Mouse (Mus musculus): Measurements from ENCODE around the gene Nrip3. TPM values are rescaled to one million over a fixed set of nuclear protein-coding genes. Genes with fewer than 3 reads are reported as not detected.
A peak's percentile ranks its signal among the peaks of the same experiment; 100 is the strongest.

Gene Nrip3
- polyA plus RNA-seq (2015; fragmentation: Nextera tagmentation; extraction: Ambion mirVana), result 0.15 and 0.30 TPM in 2 replicates

DNA sequence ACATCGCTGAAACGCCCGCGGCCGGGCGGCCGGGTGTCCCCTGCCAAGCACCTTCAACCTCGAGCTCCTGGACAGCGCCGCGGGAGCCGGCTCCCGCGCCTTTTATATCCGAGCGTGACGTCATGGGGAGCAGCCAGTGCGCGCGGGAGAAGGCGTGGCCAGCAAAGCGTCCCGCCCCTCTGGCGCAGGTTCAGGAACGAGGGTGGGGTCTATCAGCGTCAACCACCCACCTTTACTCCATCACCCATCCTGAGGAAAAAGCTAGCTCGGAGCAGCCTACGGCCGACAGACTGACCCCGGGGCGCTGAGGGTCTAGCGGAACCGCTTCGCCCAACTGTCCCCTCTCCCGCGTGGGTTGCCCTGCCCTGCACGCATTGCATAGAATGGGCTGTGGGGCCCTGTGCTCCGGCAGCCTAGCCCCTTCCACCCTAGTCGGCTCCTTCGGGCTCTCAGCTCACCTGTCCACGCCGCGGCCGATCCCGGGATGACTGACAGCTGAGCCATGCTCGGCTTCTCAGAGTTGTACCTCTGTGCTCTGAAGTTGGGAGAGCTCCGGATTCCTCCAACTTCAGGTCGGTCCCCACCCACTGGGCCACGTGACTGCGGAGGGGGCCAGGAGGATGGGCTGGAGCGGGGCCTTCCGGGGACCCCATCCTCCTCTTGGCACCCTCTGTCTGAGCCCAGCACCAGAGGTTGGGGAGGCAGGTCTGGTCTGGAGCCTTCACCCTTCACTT lies at the start of gene Nrip3:
Nrip3 (minus strand) TSS at position 556 of the 734 bp plus-strand sequence.
- peak; percentile 56 for DNase-seq (ENCODE audit: low spot score)

DNA sequence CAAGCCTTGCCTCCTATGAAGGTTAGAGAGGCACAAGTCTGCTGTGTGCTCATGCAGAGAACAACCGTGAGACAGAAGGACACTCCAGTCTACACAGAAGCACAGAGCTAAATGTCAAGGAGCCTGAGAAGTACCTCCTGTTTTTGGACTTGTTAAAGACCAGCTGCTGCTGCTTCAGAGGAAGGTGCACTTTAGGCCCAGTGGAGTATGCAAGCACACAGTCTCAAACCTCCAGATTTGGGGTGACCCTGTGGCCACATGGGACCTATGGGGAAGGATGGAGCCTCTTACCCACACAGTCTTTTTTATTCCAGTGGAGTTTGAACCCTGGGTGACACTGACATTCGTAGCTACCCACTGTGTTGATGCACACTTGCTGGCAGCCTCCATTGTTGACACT lies 49.6 kb upstream of the Nrip3 start:
- DNase-seq (ENCODE audit: low spot score), result no peak

DNA sequence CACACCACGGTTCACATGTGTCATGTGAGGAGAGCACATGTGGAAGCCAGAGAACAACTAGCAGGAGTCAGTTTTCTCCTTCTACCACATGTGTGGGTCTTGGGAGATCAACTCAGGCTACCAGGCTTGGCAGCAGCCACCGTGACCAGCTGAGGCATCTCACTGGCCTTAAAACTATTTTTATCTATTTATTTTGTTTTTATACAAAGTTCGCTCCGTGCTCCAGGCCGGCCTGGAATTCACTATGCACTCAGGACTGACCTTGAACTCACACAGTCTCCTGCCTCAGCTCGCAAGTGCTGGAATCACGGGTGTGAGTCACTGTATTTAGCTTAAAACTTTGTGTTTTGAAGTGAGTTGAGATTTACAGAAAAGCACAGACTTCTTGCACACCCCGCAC lies 45.1 kb upstream of the Nrip3 start:
- DNase-seq (ENCODE audit: low spot score), result no peak

DNA sequence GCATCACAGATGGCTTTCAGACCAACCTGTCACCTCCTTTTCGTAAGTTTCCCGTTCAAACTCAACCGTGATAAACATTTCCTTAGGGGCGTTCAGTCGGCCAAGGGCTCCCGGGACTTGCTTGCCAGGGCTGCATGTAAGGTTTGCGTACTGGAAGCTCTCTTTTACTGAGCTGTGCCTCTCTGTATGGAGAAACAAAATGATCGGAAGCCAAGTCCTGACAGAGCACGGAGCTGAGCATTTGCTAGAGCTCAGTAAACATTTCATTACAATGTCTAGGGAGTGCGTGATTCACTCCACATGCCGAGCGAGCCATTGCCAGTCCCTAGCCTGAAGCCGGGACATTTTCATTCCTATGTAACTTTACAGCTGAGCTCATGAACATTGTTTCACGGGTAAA lies 43.5 kb upstream of the Nrip3 start:
- no peak for DNase-seq (ENCODE audit: low spot score)

DNA sequence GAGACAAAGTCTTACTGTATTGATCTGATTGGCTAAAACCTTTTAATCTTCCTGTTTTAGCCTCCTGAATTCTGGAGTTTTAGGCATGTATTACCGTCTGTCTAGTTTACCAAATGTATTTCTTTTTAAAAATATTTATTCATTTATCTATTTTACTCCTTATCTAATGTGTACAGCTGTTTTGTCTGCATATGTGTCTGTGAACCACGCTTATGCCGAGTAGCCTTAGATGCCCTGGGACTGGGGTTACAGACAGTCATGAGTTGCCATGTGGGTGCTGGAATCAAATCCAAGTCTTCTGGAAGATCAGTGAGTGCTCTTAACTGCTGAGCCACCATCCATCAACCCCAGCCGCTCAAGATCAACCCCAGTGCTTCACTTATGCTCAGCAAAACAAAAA lies 36.8 kb upstream of the Nrip3 start:
- DNase-seq (ENCODE audit: low spot score), result no peak

DNA sequence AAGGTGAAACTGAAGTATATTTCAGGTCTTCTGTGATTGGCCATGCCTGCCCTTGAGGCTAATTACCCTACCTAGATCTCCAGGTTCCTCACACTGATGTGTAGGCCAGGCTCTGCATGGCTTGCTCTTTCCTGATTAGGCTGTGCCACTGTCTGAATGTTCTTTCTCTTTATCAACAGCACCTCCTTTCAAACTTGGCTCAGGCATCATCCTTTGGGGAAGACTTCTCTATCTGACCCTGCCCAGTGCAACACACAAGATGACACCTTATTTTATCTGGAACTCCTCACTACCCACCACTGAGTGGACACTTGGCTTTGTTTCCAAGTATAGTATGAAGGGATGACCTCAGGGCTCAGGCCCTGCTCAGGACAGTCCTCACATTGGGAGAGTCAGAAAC lies 36.1 kb upstream of the Nrip3 start:
- no peak for DNase-seq (ENCODE audit: low spot score)

DNA sequence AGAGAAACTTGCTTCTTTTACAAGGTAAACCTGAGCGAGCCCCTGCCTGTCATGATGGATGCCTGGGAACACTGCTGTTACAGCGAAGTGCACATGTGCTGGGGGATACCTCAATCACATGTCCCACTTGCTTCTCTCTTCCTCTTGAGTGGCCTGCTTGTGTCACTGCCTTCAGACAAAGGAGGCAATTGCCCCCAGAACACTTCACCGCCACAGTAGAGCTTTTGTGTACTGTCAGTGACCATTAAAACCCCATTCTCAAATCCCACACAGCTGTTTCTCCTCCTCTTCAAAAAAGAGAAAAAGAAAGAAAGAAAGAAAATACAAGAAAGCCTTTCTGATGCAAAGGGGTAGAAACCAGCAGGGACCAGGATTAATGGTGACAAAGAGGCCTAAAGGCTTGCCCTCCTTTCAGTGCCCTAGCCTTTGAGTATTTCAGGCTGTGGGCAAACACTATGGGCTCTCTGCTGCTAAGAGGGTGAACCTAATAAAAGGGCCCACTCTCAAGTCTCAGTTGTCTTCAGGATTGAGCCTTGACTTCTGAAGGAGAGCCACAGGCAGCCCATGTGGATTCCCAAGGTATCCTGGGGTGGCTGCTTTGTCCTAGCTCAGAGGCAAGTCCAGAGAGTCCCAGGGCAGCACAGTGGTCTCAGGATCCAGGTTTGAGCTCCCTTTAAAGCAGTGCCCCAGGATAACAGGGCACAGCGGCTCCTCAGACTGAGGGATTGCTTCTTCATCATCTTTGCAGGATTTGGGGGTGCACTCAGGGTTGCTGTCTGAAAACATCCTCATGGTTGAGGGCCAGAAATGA lies 31.7 kb upstream of the Nrip3 start:
- no peak for DNase-seq (ENCODE audit: low spot score)

DNA sequence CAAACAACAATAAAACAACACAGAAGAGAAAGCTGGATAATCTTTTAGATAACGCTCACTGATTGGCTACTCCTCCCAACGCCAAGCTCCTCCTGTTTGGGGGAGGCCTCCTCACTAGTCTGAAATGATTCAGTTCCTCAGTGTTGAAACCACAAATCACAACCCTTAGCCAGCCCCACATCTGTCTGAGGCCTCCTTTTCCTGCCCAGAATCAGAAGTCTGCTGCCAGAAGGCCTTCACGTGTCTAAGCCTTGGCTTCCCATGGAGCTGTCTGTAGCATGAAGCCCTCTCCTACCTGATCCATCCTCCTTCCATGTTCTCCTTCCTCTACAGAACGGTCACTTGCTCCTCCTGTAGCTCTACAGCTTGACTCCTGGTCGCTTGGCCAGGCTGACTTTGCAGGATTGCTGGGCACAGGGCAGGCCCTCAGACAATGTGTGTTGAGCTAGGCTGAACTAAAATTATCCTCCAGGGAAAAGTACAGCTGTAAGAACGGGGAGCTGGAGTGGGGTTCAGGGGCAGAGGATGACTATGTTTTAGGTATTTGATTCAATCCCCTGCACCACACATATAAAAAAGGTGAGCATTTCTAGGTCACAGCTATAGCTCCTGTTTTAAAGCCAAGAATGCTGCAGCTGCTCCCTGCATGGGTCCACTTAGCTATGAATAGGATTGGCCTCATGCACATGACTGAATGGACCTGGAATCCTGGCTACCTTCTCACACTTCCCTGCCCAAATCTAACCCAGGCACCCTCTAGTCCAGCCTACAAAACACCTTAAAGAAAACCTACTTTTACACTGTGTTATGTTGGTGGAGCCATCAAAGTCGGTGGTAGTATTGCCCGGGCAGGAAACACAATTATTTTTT lies 26.0 kb upstream of the Nrip3 start:
- no peak for DNase-seq (ENCODE audit: low spot score)

DNA sequence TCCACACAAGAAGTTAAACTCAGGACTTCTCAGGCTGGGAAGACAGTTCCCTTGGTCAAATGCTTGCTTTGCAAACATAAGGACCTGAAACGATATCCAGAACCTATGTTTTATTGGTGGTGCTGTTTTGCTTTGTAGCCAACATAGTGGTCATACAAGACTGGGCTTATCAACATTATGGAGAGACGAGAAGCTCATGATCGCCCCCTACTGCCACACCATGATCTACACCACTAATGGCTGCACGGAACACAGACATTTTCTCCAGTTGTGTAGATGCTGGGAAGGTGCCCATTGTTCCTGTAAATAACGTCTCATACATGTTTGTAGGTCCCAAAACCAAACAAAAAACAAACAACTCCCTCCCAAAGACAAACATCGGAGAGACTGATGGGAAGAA lies 23.0 kb upstream of the Nrip3 start:
- no peak for DNase-seq (ENCODE audit: low spot score)

DNA sequence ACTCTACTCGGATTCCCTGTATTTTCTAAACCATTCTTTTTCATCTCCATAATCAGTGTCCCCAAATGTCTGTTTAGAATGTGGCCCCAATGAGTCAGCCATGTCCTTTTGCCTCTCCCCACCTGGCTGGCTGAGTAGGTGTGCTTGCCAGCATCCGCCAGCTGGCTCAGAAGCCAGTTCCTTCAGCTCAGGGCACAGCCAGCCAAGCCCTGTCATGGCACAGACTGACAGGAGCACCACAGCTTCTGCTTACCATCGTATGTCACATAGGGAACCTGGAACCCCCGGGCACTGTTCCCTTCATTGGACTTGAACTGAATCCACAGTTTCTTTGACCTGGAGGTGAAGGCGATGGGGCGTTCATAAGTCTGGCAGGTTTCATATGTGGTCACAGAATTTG lies 22.5 kb upstream of the Nrip3 start:
- DNase-seq (ENCODE audit: low spot score), result no peak

DNA sequence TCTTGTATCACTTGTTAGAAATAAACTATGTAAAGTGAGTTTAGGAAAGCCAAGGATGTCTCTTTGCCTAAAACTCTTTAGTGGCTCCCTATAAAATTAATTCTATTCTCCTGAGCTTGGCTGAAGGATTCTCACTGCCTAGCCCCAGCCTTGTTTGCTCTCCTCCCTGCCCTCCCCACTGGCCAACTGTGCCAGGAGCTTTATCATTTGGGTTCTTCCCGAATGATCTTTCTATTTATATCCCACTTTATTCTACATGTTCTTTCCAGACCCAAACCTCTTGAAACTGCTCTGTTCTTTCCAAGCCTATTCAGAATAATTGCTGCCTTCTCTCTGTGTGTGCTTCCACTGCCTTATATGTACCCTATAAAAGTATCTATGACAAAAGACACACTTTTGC lies 21.7 kb upstream of the Nrip3 start:
- DNase-seq (ENCODE audit: low spot score), result no peak

DNA sequence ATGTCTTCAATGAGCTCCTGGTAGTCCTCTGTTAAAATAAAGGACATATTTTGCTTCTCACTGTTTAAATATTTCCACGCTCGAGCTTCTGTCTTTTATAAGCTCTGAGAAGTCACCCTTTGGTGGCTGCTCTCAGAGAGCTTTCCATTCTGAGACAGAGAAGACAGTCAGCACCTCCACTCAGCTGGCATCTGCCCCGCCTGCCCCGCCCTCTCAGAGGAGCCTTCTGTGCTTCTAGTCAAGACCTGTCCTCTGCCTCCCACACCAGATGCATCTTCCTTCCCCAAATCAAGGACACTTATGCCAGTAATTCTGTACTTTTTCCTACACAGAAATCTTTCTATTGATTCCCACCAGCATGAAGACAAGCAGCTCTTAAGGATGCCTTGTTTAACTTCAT lies 18.8 kb upstream of the Nrip3 start:
- no peak for DNase-seq (ENCODE audit: low spot score)

DNA sequence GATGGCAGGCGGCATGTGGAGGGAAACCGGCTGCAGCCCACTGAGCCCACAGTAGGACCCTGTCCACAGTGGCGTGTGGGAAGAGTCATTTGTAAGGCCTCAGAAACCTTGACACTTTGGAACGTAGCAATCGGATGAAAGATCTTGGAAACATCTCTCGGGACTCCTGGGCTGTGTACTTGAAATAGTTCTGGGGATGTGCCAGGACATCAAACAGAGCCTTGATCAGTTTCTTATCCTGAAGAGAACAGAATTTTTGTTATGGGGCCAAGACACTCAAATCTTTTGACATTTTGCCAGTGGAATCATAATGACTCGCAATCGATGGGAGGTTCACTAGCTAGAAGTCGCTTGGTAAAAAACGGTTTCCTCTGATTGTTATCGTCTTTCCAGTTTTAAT lies 17.3 kb upstream of the Nrip3 start:
- DNase-seq (ENCODE audit: low spot score), result no peak

DNA sequence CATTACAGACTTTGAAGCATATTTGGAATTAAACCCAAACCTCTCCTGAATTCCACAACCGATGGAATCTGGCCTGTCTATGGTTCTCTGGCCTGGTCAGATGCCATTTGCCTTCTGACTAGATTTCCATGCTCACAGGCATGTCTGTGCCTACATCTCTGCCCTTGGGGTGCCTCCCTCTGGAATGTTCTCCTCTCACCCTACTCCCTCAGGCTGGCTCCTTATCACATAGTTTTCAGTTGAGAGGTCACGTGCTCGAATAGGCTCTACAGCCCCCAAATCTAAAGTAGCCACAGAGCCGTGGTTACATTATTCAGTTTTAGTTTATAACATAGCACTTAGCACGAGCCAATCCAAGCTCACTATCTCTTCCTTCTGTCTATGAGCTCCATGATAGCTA lies 13.7 kb upstream of the Nrip3 start:
- DNase-seq (ENCODE audit: low spot score), result no peak

DNA sequence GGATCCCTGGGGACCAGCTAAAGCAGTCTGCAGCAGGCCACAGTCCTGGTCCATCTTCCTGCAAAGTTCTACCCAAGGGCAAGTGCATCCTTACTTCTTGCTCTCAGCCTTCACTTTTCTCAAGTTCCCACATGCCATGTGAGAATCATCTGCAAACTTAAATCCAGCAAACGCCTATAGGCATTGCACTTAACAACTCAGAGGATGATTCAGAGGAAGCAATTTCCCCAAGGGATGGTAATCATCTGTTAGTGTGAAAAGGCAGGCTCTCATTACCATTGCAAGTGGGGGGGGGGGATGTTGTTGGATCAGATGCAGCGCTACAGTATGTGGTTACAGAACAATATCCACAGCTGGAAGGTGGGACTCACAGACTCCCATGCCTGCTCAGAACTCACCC lies 12.7 kb upstream of the Nrip3 start:
- DNase-seq (ENCODE audit: low spot score), result no peak

DNA sequence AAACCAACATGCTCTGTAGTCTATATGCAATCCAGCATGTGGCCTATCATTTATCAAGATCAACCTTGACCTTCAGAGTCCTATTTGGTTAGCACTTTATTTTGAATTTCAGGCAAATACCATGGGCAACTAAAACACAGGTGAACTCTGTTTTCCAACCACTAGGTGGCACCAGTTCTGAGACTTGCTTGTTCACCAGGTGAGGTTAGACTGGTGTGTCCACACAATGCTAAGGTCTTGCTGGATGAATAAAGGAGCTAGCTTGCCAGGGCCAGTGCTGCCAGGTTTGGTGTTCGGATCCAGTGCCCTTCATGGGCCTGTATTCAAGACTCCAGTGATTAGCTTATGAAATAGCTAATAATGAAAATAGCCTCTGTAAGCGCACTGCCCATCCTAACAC lies 10.9 kb upstream of the Nrip3 start:
- peak; percentile 51 for DNase-seq (ENCODE audit: low spot score)

DNA sequence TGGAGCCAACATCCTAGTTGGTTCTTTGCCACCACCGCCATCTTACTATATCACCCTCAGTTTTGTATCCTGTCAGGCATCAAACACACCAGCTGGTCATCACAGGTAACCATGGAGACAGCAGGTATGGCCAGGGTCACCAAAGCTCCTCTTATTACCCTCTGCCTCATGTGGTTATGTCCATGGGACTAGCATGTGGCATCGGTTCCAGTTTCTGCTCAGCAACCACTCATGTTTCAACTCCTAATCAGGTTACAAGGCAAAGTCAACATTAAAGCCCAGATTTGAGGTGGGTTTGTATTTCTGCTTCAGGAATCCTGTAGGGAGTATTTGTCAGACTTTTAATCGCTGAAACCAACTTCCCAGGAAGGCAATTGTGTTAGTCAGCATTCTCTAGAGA lies 9.0 kb upstream of the Nrip3 start:
- DNase-seq (ENCODE audit: low spot score), result no peak

DNA sequence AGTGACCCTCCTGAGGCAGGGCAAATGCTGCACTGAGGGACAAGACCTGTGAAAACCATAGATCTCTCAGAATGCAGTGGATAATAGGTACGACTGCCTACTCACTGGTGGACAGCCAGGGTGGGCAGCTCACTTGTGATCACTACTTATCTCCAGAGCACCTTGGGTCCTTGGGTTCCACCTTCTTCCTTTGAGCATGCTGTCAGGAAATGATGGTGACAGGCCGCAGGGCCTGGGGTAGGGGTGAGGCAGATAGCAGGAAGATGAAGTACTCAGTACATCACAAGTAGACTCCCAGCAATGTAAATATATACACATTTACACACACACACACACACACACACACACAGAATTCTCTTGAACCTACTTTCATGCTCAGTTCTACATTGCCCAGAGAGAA lies 6.0 kb upstream of the Nrip3 start:
- DNase-seq (ENCODE audit: low spot score), result no peak

DNA sequence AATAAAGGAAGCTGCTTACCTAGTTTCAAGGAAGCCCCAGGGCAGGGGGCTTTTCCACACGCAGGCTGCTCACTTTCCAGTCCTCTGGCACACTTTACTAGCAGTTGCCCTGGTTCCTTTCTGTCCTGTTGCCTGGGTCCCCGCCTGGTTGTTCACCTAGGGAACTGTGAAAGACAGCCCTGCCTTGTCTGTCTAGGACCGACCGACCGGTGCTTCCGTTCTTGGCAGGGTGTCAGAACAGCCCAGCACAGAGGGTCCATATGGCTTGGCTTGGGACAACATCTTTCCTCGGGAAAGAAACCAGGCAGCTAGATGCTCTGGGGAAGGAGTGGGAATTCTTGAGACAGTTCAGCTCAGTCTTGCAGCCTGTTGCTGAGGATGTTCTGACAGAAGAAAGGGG lies 1.5 kb upstream of the Nrip3 start:
- DNase-seq (ENCODE audit: low spot score), result no peak

DNA sequence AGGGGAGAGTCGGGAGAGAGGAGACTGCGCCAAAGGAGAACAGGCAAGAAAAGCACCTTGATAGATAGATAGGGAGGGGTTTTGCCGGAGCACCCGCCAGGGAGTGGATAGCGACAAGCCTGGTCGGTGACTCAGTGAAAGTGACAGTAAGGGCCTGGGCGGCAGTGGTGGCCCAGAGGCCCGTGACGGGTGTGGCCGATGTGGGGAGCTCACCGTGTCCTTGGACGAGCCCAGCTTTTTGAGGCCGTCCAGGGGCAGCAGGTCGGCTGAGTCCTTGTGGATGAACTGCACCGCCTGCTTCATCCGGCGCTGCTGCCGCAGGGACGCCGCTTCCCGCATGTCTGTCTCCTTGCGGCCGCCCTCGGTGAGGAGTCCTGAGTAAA lies 747 bp downstream of the Nrip3 start:
- DNase-seq (ENCODE audit: low spot score), result no peak

DNA sequence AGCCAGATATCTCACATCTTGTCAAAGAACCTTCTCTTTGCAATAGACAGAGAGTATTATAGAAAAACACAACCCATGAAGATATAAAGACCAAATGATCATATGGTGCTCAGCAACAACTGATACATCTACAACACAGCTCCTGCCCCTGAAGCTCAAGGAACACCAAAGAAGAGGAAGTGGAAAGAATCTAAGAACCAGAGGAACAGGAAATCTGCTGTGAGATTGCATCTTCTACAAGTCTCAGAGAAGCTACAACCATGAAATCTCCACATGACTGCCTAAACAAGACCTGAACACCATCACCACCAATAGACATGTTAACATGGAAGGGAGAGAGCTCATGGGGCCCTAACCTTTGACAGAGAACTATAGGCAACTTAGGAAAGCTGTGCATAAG lies 9.6 kb downstream of the Nrip3 start:
- no peak for DNase-seq (ENCODE audit: low spot score)

Measured in thymus, postnatal 0 days (tissue).